Mouse (Mus musculus) hematopoietic stem cell, adult 5-6 weeks (primary cell): Measurements from ENCODE around the gene Pycr2. TPM values are rescaled to one million over a fixed set of nuclear protein-coding genes. Genes with fewer than 3 reads are reported as not detected.

ENCODE experiments used
- ATAC-seq, 2 experiments: fragments of 125-278 bp in 1 of 2; replicated peaks in 1 of 2; 2 replicates each; pipeline ENCODE4 v1.8.0; 2016 to 2017; ENCODE audit warnings: inconsistent platforms in 2 of 2, mild to moderate bottlenecking in 2 of 2, moderate number of reproducible peaks in 2 of 2, low read depth in 1 of 2, moderate TSS enrichment in 1 of 2; ENCODE audit not compliant: low FRiP score in 2 of 2, poor library complexity in 2 of 2, severe bottlenecking in 2 of 2, insufficient read depth in 1 of 2, low TSS enrichment in 1 of 2
- total RNA-seq: library from RNA; stranded (forward); fragments of 172-1452, 232-1000 nt; gene quantifications from 2 replicates; pipeline ENCODE4 v1.2.3, GENCODE M21; 2017

The Pycr2 gene
- total RNA-seq: 21.5 and 25.4 TPM in 2 replicates

- peak; percentile 97 for ATAC-seq
These were observed at the start of gene Pycr2 for GRCm38 (mm10) chr1:180904039-180904814. Gene Pycr2 (plus strand): TSS chr1:180904293.

- ATAC-seq: peak in 1 of 2 experiments; percentile 24; a peak in 1 of 4 replicates
These were observed 45.3 kb upstream of the Pycr2 start for GRCm38 (mm10) chr1:180858763-180859162.

DNA sequence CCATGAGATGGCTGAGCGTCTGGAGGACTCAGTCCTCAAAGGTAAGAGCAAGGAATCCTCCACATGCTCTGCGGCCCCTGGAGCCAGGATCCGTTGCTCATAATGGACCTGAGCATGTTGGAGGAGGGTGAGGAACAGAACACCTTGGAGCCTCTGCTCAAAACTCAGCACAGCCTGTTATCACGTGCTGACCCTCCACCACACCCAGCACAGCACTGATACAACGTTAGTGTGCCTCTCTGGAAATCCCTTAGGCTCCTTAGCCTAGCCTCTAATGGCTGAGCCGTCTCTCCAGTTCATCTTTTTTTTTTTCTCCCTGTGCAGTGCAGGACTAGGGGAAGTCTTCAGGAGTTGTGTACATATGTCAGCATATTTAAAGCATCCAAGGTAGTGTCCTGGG is 44.1 kb upstream of the Pycr2 start:
- no peak for ATAC-seq

DNA sequence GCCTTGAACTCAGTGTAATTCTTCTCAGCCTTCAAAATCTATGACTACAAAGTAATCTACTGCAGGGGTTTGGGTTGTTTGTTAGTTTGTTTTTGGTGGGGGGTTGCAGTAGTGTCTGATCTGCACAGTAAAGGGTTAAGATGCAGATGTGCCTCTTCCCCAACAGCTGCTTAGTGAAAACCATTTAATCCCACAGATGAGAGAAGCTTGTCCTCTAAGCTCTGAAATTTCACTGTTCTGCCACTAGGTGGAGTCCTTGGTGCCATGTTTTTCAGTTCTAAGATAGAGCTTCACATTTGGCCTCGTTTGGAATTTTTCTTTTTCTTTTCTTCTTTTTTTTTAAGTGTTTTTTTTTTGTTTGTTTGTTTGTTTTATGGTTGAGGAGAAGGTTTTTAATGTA is 40.5 kb upstream of the Pycr2 start:
- peak in 1 of 2 experiments; percentile 59; a peak in 1 of 4 replicates for ATAC-seq

DNA sequence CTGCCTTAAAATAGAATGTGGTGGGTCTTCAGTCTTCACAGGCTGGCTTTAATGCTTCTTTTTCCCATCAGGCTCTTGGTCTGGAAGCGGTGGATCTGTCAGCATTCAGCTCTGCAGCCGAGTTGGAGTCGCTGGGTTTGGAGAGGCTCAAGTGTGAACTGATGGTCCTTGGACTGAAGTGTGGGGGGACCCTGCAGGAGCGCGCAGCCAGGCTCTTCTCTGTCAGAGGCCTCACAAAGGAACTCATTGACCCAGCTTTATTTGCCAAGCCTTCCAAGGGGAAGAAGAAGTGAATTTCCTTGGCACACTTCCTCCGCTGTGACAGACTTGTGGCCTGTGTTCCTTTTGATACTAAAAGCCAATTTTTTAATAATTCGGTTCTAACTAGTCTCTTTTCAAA is 38.1 kb upstream of the Pycr2 start:
- no peak for ATAC-seq

DNA sequence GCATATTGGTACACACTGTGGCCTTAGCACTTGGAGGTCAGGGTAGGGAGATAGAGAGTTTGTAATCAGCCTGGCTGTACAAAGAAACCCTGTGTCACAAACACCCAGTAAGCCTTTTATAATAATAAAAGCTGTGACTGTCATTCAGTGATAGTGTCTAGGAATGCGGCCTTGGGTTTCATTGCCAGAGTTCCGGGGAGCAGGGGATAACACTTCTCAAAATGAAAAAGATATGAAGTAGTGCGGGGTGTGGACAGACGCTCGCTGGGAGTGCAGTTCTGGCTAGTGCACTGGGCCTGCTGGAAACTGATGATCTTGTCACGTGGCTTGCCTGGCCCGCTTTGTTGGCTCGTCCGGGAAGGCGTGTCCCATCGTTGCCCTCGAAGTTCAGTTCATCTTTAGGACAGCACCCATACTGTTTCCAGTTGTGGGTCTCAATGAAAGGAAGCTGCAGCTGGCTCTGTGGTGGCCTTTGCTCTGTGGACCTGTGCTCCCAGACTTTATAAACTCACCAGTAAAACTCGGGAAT is 33.9 kb upstream of the Pycr2 start:
- ATAC-seq: no peak

DNA sequence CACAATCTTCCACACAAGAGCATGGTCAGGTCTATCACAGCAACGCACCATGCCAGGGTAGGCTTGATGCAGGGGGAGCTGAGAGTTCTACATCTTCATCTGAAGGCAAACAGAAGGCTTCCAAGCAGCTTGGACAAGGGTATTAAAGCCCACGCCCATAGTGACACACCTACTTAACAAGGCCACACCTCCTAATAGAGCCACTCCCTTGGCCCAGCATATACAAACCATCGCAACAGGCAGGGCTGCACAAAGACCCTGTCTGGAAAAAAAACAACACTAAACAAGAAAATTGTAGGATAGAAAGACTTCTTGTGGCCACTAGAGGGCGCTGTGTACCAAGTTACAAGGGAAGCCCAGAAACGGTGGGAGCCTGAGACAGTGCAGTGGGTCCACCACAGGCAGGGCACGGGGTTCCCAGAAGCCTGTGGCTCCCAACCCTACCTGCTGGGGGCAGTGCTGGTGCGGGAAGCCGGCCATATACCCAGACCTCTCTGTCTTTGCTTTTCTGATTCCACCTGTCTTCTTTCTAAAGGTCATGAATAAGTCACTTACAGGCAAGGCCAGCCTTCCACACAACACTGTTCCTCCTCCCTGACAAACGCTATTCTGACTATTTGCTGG is 30.1 kb upstream of the Pycr2 start:
- ATAC-seq: peak; percentile 82 to 96

- no peak for ATAC-seq
These were observed 29.5 kb upstream of the Pycr2 start for GRCm38 (mm10) chr1:180874615-180875014.

DNA sequence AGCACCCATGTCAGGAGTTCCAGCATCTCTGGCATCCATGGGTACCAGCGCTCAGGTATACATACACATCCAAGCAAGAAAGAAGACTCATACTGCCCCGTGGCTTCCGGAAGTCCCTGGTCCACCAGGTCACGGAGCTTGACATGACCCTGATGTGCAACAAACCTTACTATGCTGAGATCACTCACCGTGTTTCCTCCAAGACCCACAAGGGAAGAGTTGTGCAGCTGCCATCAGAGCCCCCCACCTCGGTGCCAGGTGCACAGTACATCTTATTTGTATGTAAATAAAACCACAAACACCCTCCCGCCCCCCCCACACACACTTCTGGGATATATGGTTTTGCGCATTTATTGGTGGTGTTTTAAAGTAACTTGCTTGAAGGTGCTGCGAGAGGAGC is 29.0 kb upstream of the Pycr2 start:
- ATAC-seq: no peak

GRCm38 (mm10) chr1:180877466-180877865 is 26.6 kb upstream of the Pycr2 start:
- ATAC-seq: no peak

DNA sequence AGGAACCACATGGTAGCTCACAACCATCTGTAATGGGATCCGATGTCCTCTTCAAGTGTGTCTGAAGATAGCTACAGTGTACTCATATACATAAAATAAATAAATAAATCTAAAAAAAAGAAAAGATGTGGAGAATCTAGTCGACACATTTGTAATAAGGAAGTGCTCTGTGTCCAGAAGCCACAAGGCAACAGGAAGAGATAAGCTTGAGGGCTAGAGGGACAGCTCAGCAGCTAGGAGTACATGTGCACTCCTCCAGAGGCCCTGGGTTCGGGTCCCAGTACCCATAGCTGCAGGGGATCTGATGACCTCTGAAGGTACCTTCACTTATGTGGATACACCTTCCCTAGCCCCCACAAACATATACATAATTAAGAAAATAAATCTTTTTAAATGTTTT is 22.3 kb upstream of the Pycr2 start:
- ATAC-seq: no peak

DNA sequence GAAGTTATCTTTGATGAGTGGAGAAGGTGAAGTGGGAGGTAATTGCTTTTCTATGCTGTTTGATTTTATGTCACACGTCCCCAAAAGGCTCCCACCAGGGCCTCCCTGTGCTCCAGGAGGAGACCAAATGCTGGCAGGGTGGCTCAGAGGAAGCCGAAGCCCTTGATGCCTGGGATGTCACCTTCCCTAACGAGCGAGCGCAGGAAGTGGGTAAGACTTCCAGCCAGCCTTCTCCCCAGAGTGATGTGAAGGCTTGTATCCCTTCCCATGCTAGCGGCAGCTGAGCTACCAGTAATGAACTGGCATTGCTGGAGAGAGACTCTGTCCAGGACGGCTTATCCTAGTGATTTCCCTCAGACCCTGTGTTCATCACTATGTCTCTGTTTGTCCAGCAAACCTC is 20.4 kb upstream of the Pycr2 start:
- no peak for ATAC-seq

DNA sequence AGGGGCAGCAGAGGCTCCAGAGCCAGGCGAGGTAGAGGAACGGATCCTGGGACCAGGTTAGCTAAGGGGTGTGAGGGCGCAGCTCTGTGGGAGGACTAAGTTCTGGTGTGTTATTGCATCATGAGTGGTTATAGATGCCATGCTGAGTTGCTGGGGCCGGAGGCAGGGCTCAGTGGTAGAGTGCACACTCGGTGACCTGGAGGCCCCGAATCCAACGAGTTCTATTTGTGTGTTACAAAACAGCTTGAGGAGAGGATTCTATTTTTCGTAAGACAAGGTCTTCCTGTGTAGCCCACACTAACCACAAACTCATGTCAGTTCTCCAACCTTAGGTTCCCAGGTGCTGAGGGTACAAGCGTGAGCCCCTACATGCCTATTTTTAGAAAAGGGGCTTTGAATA is 19.6 kb upstream of the Pycr2 start:
- peak; percentile 47 to 54; a peak in 3 of 4 replicates for ATAC-seq

DNA sequence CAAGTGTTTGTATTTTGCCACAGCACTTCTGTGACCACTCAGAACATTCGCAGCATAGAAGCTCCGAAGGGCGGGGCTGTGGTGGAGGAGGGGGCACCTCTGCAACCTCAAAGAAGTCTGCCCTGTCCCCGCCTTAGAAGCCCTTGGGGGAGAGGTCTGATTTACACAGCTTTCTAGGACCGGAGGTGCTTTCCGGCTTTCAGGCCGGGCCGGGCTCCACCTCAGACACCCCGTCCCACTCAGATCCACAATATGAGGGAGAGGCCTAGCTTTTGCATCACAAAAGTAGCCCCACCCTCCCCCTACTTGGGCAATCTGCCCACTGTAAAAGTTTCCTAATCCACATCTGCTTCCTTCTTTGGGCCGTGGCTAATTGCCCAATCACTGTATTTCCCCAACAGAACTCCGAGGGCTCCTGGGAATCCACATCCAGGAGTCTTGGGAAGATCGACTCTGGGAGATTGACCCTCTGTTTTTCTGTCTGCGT is 15.5 kb upstream of the Pycr2 start:
- peak; percentile 60 to 66 for ATAC-seq

DNA sequence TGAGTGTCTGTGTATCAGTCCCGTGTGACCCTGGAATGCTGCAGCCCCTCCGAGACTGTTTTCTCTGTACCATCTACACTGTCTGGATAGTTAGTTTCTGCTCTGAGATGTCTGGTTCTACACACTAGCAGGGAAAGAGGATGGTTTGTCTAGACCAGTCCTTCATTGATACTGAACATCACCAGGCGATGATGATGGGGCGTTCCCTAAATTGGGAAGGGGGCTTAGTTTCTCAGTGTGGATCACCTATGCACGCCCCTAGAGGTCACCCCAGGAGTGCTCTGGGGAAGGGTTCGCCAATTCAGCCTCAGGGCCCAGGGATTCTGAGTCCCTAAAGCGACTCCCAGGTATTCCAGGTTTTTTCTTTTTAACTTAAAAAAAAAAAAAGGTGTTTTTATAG is 14.9 kb upstream of the Pycr2 start:
- 0 out of 4 replicates have a peak, but pooled peaks of 1 of the 2 experiments have one; percentile 0 for ATAC-seq

GRCm38 (mm10) chr1:180889841-180890240 is 14.3 kb upstream of the Pycr2 start:
- peak; percentile 56 for ATAC-seq

DNA sequence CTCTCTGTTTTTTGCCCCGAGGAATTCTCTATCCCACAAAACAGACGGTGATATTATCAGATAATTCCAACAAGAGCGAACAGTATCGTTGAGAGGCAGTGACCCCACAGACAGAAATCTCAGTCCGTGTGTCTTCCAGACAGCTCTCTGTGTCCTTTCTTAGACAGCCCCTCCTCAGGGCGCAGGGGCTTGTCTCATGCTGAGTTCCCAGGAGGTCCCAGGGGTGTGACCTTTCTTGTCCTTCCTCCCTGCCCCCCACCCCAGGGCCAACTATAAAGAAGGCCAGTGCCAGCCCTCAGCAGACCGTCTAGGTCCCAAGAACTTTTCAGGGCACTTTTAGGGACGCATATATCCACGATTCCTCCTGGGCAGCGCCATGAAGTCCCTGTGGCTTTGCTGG is 11.3 kb upstream of the Pycr2 start, which contains the start of gene Lefty2:
Gene Lefty2, plus strand, starts transcription at position 301 of the 400 bp plus-strand sequence.
- ATAC-seq: no peak
